Mouse (Mus musculus) heart, embryonic 14.5 days (tissue): ENCODE results near the gene Prkaca. TPM values are rescaled to one million over a fixed set of nuclear protein-coding genes. Genes with fewer than 3 reads are reported as not detected.

Source experiments
- ATAC-seq: fragments of 200-750 bp; cut with Nextera tagmentation; 2 replicates; pipeline ENCODE4 v1.8.0; 2017; ENCODE audit warnings: low read depth, moderate TSS enrichment; ENCODE audit not compliant: insufficient number of reproducible peaks, insufficient read depth, low FRiP score
- H3K27ac ChIP-seq, 2 experiments: fragments of 200-500 bp in 1 of 2; fragments of 300-500 bp in 1 of 2; sonication (generic) in 1 of 2; replicated peaks in 1 of 2; 2 replicates each; pipeline ENCODE4 v1.5.1; 2012 to 2014; ENCODE audit warnings: low read depth in 2 of 2, low read length in 2 of 2, control low read depth in 1 of 2, mild to moderate bottlenecking in 1 of 2, mixed read lengths in 1 of 2; ENCODE audit not compliant: control insufficient read depth in 1 of 2, insufficient read depth in 1 of 2
- H3K27me3 ChIP-seq: fragments of 300-500 bp; sonication (generic); 2 replicates; pipeline ENCODE4 v1.6.1; 2014; ENCODE audit warnings: mild to moderate bottlenecking, low read length, control low read depth; ENCODE audit not compliant: control insufficient read depth, insufficient read depth
- H3K36me3 ChIP-seq: fragments of 300-500 bp; sonication (generic); 2 replicates; pipeline ENCODE4 v1.6.1; 2014; ENCODE audit warnings: mild to moderate bottlenecking, control low read depth, low read length, mixed read lengths; ENCODE audit not compliant: control insufficient read depth, insufficient read depth
- H3K4me1 ChIP-seq, 2 experiments: fragments of 200-500 bp in 1 of 2; fragments of 300-500 bp in 1 of 2; sonication (generic) in 1 of 2; 2 replicates each; pipeline ENCODE4 v1.6.1; 2012 to 2014; ENCODE audit warnings: low read length in 2 of 2, control low read depth in 1 of 2, mixed read lengths in 1 of 2; ENCODE audit not compliant: control insufficient read depth in 2 of 2, insufficient read depth in 2 of 2
- H3K4me2 ChIP-seq: fragments of 300-500 bp; sonication (generic); 2 replicates; pipeline ENCODE4 v1.6.1; 2014; ENCODE audit warnings: mild to moderate bottlenecking, low read length
- H3K4me3 ChIP-seq, 2 experiments: fragments of 200-500 bp in 1 of 2; fragments of 300-500 bp in 1 of 2; sonication (generic) in 1 of 2; 2 replicates each; pipeline ENCODE4 v1.5.1; 2012 to 2014; ENCODE audit warnings: low read length in 2 of 2, mild to moderate bottlenecking in 2 of 2, control low read depth in 1 of 2, low read depth in 1 of 2, moderate library complexity in 1 of 2; ENCODE audit not compliant: control insufficient read depth in 1 of 2, insufficient read depth in 1 of 2
- H3K9ac ChIP-seq: fragments of 300-500 bp; sonication (generic); 2 replicates; pipeline ENCODE4 v1.6.1; 2014; ENCODE audit warnings: mild to moderate bottlenecking, low read length
- H3K9me3 ChIP-seq: fragments of 300-500 bp; sonication (generic); 2 replicates; pipeline ENCODE4 v1.6.1; 2016; ENCODE audit warnings: low read length, control low read depth; ENCODE audit not compliant: control insufficient read depth
- WGBS: fragments of 180-500 bp; shearing (Covaris S2); extraction: QIAGEN DNeasy Blood & Tissue Kit; methylation state at CpG from one replicate; pipeline ENCODE4 v1.1.7; 2014; 5-methylcytosine and 5-hydroxymethylcytosine counted together
- polyA plus RNA-seq: library from polyadenylated mRNA; unstranded; fragments of >200 nt; fragmentation: Nextera tagmentation; extraction: Ambion mirVana; gene quantifications from 2 replicates; pipeline ENCODE4 v1.2.1, GENCODE M21; 2014

The Prkaca gene
- polyA plus RNA-seq, 1 experiment from 2014 or later, result 211 TPM

- peak within 1 kb of the TSS; percentile 60 for H3K9ac ChIP-seq
- H3K27ac ChIP-seq, result no peak within 1 kb of the TSS
- ATAC-seq, result no peak
- H3K36me3 ChIP-seq, result no peaks in the 10 kb centered on the region
- peak within 1 kb of the TSS; percentile 47 to 52 for H3K4me3 ChIP-seq
- peaks cover 2 to 22% of the 10 kb centered on the region in 2 experiments; a peak in 3 of 4 replicates for H3K4me1 ChIP-seq
- WGBS, result under 1% methylated on average over 45 of the region's 45 CpGs
- H3K4me2 ChIP-seq, result peak within 1 kb of the TSS; percentile 99
- peaks cover 5% of the 10 kb centered on the region; the same call in 1 of the 2 replicates for H3K9me3 ChIP-seq
- H3K27me3 ChIP-seq, result peaks cover 35% of the 10 kb centered on the region
These were observed 39.1 kb downstream of the Prkaca start, which contains the start of gene 2210011C24Rik for GRCm38 (mm10) chr8:84011705-84012498. Gene 2210011C24Rik (minus strand): TSS chr8:84012171.

DNA sequence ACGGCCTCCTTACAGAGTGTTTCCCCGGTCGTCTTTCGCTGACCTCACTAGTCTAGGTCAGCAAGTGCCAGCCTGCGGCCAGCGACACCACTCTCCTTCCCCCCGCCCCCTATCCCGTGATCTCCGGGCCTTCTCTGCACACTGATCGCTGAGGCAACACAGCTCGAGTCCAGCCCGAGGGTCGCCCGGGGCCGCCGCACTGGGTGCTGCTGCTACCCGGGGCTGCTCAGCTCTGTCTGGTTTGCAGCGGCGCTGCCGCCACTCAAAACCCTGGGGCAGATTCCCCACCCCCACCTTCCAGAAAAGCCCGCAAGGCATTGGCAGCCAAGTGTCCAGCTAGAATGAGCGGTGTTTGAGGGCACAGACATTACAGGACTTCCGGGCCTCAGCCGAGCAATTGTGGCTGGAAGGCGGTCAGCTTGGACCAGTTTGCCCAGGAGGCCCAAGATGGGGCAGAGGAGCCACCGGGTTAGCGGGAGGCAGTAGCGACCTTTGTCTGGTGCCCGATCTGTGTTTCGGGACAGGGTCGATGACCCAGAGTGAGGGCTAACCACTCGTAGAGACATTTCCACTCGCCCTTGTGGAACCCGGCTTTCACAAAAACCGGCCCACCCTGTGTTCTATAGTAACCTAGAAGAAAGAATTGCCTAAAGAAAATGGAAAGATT, 39.8 kb downstream of the Prkaca start:
- Histone ChIP-seq H3K4me1 (peaks cover 2 to 22% of the 10 kb centered on the region in 2 experiments; a peak in 3 of 4 replicates), H3K9me3 (peaks cover 5% of the 10 kb centered on the region; the same call in 1 of the 2 replicates), H3K4me2 (peak overlapping the region; percentile 99), H3K27me3 (peaks cover 35% of the 10 kb centered on the region), H3K4me3 (peak overlapping the region; percentile 47 to 52), H3K27ac (no peak overlapping the region), H3K36me3 (no peaks in the 10 kb centered on the region), H3K9ac (peak overlapping the region; percentile 60)
- ATAC-seq, result peak; percentile 18; the same call in 1 of the 2 replicates
- 16% methylated on average over 35 of the region's 35 CpGs for WGBS

DNA sequence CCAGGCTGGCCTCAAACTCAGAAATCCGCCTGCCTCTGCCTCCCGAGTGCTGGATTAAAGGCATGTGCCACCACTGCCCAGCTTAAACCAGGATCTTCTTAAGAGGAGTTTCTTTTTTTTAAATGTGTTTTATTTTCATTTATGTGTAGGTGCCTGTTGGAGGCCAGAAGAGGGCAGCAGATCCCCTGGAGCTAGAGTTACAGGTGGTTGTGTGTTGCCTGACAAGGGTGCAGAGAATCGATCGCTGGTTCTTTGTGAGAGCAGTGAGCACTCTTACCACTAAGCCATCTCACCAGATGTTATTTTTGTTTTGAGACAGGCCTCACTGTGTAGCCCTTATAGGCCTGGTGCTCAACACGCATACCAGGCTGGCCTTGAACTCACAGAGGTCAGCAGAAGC, 43.0 kb downstream of the Prkaca start:
- peaks cover 2 to 18% of the 10 kb centered on the region in 2 experiments; a peak in 3 of 4 replicates for H3K4me1 ChIP-seq
- no peak overlapping the region for H3K4me2 ChIP-seq
- no peaks in the 10 kb centered on the region for H3K36me3 ChIP-seq
- H3K27ac ChIP-seq, result no peak overlapping the region
- ATAC-seq, result no peak
- WGBS, result 93% methylated on average over 5 of the region's 5 CpGs
- H3K27me3 ChIP-seq, result peaks cover 34% of the 10 kb centered on the region
- H3K9me3 ChIP-seq, result peaks cover 5% of the 10 kb centered on the region; the same call in 1 of the 2 replicates
- H3K9ac ChIP-seq, result no peak overlapping the region
- no peak overlapping the region for H3K4me3 ChIP-seq

DNA sequence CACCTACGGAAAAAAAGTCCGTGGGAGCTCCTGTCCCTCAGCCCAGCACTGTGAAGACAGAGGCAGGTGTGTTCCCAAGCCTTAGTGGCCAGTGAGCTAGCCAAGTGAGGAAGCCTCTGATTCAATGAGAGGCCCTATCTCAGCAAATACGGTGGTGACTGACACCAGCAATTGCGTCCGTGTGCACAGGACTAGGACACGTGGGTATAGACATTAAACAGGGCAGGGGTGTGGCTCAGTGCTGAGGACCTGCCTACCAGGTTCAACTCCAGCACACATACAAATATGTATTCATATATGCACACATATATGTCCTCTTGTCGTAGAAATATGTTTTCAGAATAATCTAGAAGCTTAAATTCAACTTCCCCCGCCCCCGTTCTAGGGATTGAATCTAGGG, 46.9 kb downstream of the Prkaca start:
- Histone ChIP-seq H3K4me3 (no peak overlapping the region), H3K36me3 (no peaks in the 10 kb centered on the region), H3K9me3 (peaks cover 5% of the 10 kb centered on the region; the same call in 1 of the 2 replicates), H3K27me3 (peaks cover 22% of the 10 kb centered on the region), H3K27ac (no peak overlapping the region), H3K4me2 (no peak overlapping the region), H3K9ac (no peak overlapping the region), H3K4me1 (peaks cover 20 to 33% of the 10 kb centered on the region in 2 experiments)
- ATAC-seq, result no peak
- WGBS, result 80% methylated on average over 9 of the region's 9 CpGs

DNA sequence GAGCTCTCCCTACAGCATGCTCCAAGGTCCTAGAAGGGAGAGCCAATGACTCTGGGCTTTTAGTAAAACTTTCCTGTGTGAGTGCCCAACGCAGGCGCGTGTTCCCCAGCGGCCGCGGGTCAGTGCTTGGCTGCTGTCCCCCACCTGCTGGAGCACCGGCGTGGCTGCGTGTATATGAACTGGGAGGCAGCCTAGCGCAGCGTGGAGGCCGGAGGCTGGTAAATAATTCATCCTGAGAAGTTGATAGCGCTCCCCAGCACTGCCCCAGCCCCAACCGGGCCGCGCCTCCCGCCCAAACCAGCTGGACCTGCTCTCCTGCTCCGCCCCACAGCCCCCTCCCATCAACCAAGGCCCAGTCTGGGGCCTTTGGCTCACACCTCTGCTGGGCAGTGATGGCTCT, 48.3 kb downstream of the Prkaca start, which contains the start of gene Palm3:
Gene Palm3 (plus strand): TSS at position 376 of the 400 bp plus-strand sequence.
- ATAC-seq, result no peak
- Histone ChIP-seq H3K4me2 (0 out of 2 replicates have a peak within 1 kb of the TSS, but pooled peaks have one; percentile 13), H3K4me3 (no peak within 1 kb of the TSS), H3K36me3 (no peaks in the 10 kb centered on the region), H3K9me3 (peaks cover 1% of the 10 kb centered on the region; the same call in 1 of the 2 replicates), H3K9ac (no peak within 1 kb of the TSS), H3K27ac (no peak within 1 kb of the TSS), H3K27me3 (peaks cover 32% of the 10 kb centered on the region), H3K4me1 (peaks cover 22 to 38% of the 10 kb centered on the region in 2 experiments)
- 12% methylated on average over 18 of the region's 18 CpGs for WGBS

DNA sequence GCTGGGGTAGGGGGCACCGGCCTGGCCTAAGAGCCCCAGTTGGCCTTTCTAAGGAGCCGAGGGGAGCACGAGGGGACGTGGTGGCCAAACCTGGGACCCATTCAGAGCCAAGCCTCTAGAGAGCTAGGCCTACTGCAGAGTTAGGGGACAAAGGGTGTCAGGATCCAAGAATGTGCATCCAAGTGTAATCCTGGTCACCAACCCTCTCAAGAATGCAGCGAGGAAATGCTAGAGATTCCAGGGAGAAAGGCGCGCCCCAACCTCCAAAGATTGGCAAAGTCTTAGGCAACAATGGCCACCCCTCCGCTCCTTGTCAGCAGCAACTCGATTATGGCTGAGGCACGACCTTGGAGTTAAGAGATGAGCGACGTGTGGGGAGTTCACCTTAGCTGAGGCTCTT, 48.8 kb downstream of the Prkaca start:
- Histone ChIP-seq H3K27me3 (peaks cover 36% of the 10 kb centered on the region), H3K36me3 (no peaks in the 10 kb centered on the region), H3K9ac (no peak overlapping the region), H3K27ac (no peak overlapping the region), H3K4me3 (no peak overlapping the region), H3K9me3 (no peaks in the 10 kb centered on the region), H3K4me1 (peaks cover 24 to 42% of the 10 kb centered on the region in 2 experiments), H3K4me2 (0 out of 2 replicates have a peak overlapping the region, but pooled peaks have one; percentile 13)
- WGBS, result 47% methylated on average over 12 of the region's 12 CpGs
- ATAC-seq, result no peak

GRCm38 (mm10) chr8:84023085-84023484, 50.3 kb downstream of the Prkaca start:
- peak overlapping the region; percentile 81 to 83 for H3K27ac ChIP-seq
- peak; percentile 59 for ATAC-seq
- H3K9me3 ChIP-seq, result no peaks in the 10 kb centered on the region
- WGBS, result 1% methylated on average over 5 of the region's 5 CpGs
- no peak overlapping the region for H3K9ac ChIP-seq
- H3K36me3 ChIP-seq, result no peaks in the 10 kb centered on the region
- no peak overlapping the region for H3K4me3 ChIP-seq
- H3K27me3 ChIP-seq, result peaks cover 52% of the 10 kb centered on the region
- H3K4me1 ChIP-seq, result peaks cover 24 to 42% of the 10 kb centered on the region in 2 experiments
- peak overlapping the region; percentile 48 for H3K4me2 ChIP-seq
